8 mouse cellular contexts compared by ENCODE assay signal in the genomic region with DNA sequence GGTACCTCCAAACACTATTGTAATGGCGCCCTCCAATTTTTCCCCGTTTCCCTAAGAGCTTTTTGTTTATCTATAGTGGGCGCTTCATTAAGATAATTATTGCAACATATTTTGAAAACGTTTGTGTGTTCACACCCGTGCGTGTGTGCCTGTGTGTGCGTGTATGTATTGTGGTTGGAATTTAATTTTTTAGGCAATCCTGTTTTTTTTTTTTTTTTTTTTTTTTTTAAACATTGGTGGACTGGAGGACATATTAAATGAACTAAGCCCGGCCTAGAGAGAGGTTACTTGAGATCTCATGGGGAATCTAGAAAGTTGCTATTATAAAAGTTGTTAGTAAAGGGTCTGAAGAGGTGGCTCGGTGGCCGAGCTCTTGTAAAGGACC. TPM values are rescaled to one million over a fixed set of nuclear protein-coding genes. Genes with fewer than 3 reads are reported as not detected.
DNase-seq lines count a peak whose midpoint lies in the region; ATAC-seq and TF ChIP-seq lines count a peak whose summit lies in the region.

No protein-coding gene starts in this region.

- peak overlapping the region; percentile 98 for H3K27ac ChIP-seq in left cerebral cortex, adult 2 months
- H3K27ac ChIP-seq in embryonic facial prominence, embryonic 13.5 days: peak overlapping the region; percentile 99
- H3K27ac ChIP-seq in intestine, embryonic 15.5 days: peak overlapping the region; percentile 99
- H3K27ac ChIP-seq in neural tube, embryonic 12.5 days: peak overlapping the region; percentile 97

- H3K36me3 ChIP-seq in embryonic facial prominence, embryonic 13.5 days: peaks cover 38% of the 10 kb centered on the region
- peaks cover 7% of the 10 kb centered on the region; the same call in 1 of the 2 replicates for H3K36me3 ChIP-seq in intestine, embryonic 15.5 days
- H3K36me3 ChIP-seq in neural tube, embryonic 12.5 days: peaks cover 28% of the 10 kb centered on the region

- 2% methylated on average over 10 of the region's 10 CpGs for WGBS in embryonic facial prominence, embryonic 13.5 days
- WGBS in intestine, embryonic 15.5 days: 5% methylated on average over 10 of the region's 10 CpGs
- WGBS in neural tube, embryonic 12.5 days: 10% methylated on average over 10 of the region's 10 CpGs

- peaks cover 44% of the 10 kb centered on the region for H3K4me1 ChIP-seq in embryonic facial prominence, embryonic 13.5 days
- peaks cover 25% of the 10 kb centered on the region for H3K4me1 ChIP-seq in intestine, embryonic 15.5 days (replicated peaks)
- peaks cover 25% of the 10 kb centered on the region for H3K4me1 ChIP-seq in neural tube, embryonic 12.5 days

- H3K4me3 ChIP-seq in left cerebral cortex, adult 2 months: peak overlapping the region; percentile 84
- peak overlapping the region; percentile 98 for H3K4me3 ChIP-seq in embryonic facial prominence, embryonic 13.5 days
- H3K4me3 ChIP-seq in intestine, embryonic 15.5 days (replicated peaks): peak overlapping the region; percentile 99
- peak overlapping the region; percentile 81 for H3K4me3 ChIP-seq in neural tube, embryonic 12.5 days

- H3K9ac ChIP-seq in embryonic facial prominence, embryonic 13.5 days: peak overlapping the region; percentile 100
- H3K9ac ChIP-seq in intestine, embryonic 15.5 days: peak overlapping the region; percentile 100
- peak overlapping the region; percentile 99 for H3K9ac ChIP-seq in neural tube, embryonic 12.5 days

- no peaks in the 10 kb centered on the region for H3K27me3 ChIP-seq in embryonic facial prominence, embryonic 13.5 days
- H3K27me3 ChIP-seq in intestine, embryonic 15.5 days (replicated peaks): no peaks in the 10 kb centered on the region
- no peaks in the 10 kb centered on the region for H3K27me3 ChIP-seq in neural tube, embryonic 12.5 days (replicated peaks)

- no peak for TF ChIP-seq CTCF in left cerebral cortex, adult 2 months (IDR thresholded peaks at IDR 0.05)

- intact Hi-C loops in left cerebral cortex, adult 2 months (cut with DNase I): loop anchor here (5.0 kb wide), 1 partner anchor 131 kb away; a partner anchor contains a TSS
- intact Hi-C loops in left cerebral cortex, postnatal 10 days (cut with DNase I): no loop called here

- no peak for DNase-seq in left cerebral cortex, adult 2 months (ENCODE audit: extremely low spot score in 1 of 2, low spot score in 2 of 2)
- no peak for DNase-seq in left cerebral cortex, adult 8-10 months (ENCODE audit: low spot score in 2 of 2)
- no peak for DNase-seq in frontal cortex, postnatal 36 days (ENCODE audit: low spot score in 2 of 2)
- DNase-seq in left cerebral cortex, postnatal 10 days (ENCODE audit: extremely low spot score in 1 of 2, low spot score in 2 of 2): no peak
- no peak for DNase-seq in layer of hippocampus, adult 9-10 months (ENCODE audit: low spot score)

- peak overlapping the region; percentile 90 for H3K4me2 ChIP-seq in embryonic facial prominence, embryonic 13.5 days
- H3K4me2 ChIP-seq in intestine, embryonic 15.5 days (replicated peaks): peak overlapping the region; percentile 82
- peak overlapping the region; percentile 83 for H3K4me2 ChIP-seq in neural tube, embryonic 12.5 days (replicated peaks)

- no peak for ATAC-seq in embryonic facial prominence, embryonic 13.5 days (ENCODE audit: insufficient number of reproducible peaks, insufficient read depth, low FRiP score, low TSS enrichment, low read depth)
- ATAC-seq in intestine, embryonic 15.5 days: no peak
- ATAC-seq in neural tube, embryonic 12.5 days (ENCODE audit: low FRiP score, low read depth): no peak

- H3K9me3 ChIP-seq in embryonic facial prominence, embryonic 13.5 days: no peaks in the 10 kb centered on the region
- no peaks in the 10 kb centered on the region for H3K9me3 ChIP-seq in intestine, embryonic 15.5 days
- no peaks in the 10 kb centered on the region for H3K9me3 ChIP-seq in neural tube, embryonic 12.5 days

RNA-seq across cellular contexts. Expression of a gene that starts 1.4 kb away (rescaled TPM):
- total RNA-seq in left cerebral cortex, adult 2 months (2021): 100 to 1,000 TPM; 268 to 283 TPM
- total RNA-seq in left cerebral cortex, adult 8-10 months (2022): 100 to 1,000 TPM; 276 to 301 (median 288) TPM
- 659 and 711 TPM in 2 replicates for polyA plus RNA-seq in embryonic facial prominence, embryonic 13.5 days (2015; fragmentation: Nextera tagmentation; extraction: Ambion mirVana)
- polyA plus RNA-seq in intestine, embryonic 15.5 days (2015; fragmentation: Nextera tagmentation; extraction: Ambion mirVana): 462 and 512 TPM in 2 replicates
- polyA plus RNA-seq in neural tube, embryonic 12.5 days (2016; fragmentation: Nextera tagmentation; extraction: Ambion mirVana): 605 and 637 TPM in 2 replicates
- total RNA-seq in left cerebral cortex, postnatal 10 days (2021): 100 to 1,000 TPM; 338 to 346 TPM
